Mouse (Mus musculus) heart, embryonic 13.5 days (tissue): ENCODE data around the gene Dlgap1. TPM values are rescaled to one million over a fixed set of nuclear protein-coding genes. Genes with fewer than 3 reads are reported as not detected.
A peak's percentile ranks its signal among the peaks of the same experiment; 100 is the strongest.
"Not testable (repeated sequence)": the region's sequence is repeated elsewhere in the genome, so short reads cannot be mapped to it uniquely, and the experiment has no call there.

ENCODE experiments used
- ATAC-seq: fragments of 200-750 bp; cut with Nextera tagmentation; 2 replicates; pipeline ENCODE4 v1.8.0; 2017; ENCODE audit warnings: moderate TSS enrichment; ENCODE audit not compliant: insufficient number of reproducible peaks, low FRiP score, low TSS enrichment; ENCODE audit errors: extremely low read depth
- H3K27ac ChIP-seq: fragments of 300-500 bp; sonication (generic); replicated peaks from 2 replicates; pipeline ENCODE4 v1.5.1; 2015; ENCODE audit warnings: moderate library complexity, mild to moderate bottlenecking, inconsistent platforms
- H3K27me3 ChIP-seq: fragments of 300-500 bp; sonication (generic); replicated peaks from 2 replicates; pipeline ENCODE4 v1.6.1; 2015; ENCODE audit warnings: mild to moderate bottlenecking, inconsistent platforms
- H3K36me3 ChIP-seq: fragments of 300-500 bp; sonication (generic); 2 replicates; pipeline ENCODE4 v1.6.1; 2015; ENCODE audit warnings: mild to moderate bottlenecking, inconsistent platforms
- H3K4me1 ChIP-seq: fragments of 300-500 bp; sonication (generic); 2 replicates; pipeline ENCODE4 v1.6.1; 2015; ENCODE audit warnings: inconsistent platforms
- H3K4me2 ChIP-seq: fragments of 300-500 bp; sonication (generic); 2 replicates; pipeline ENCODE4 v1.6.1; 2015; ENCODE audit warnings: inconsistent platforms, mild to moderate bottlenecking, moderate library complexity
- H3K4me3 ChIP-seq: fragments of 300-500 bp; sonication (generic); 2 replicates; pipeline ENCODE4 v1.5.1; 2015; ENCODE audit warnings: moderate library complexity, mild to moderate bottlenecking, inconsistent platforms
- H3K9ac ChIP-seq: fragments of 300-500 bp; sonication (generic); 2 replicates; pipeline ENCODE4 v1.6.1; 2015; ENCODE audit warnings: inconsistent platforms, mild to moderate bottlenecking, moderate library complexity
- H3K9me3 ChIP-seq: fragments of 300-500 bp; sonication (generic); 2 replicates; pipeline ENCODE4 v1.6.1; 2016; ENCODE audit warnings: inconsistent platforms
- WGBS: fragments of 180-500 bp; shearing (Covaris S2); methylation state at CpG from one replicate; pipeline ENCODE4 v1.1.7; 2015; ENCODE audit warnings: mixed read lengths; 5-methylcytosine and 5-hydroxymethylcytosine counted together
- polyA plus RNA-seq: library from polyadenylated mRNA; unstranded; fragments of >200 nt; fragmentation: Nextera tagmentation; extraction: Ambion mirVana; gene quantifications from 2 replicates; pipeline ENCODE4 v1.2.1, GENCODE M21; 2015

The Dlgap1 gene
- polyA plus RNA-seq, 1 experiment from 2014 or later = 0.40 TPM

DNA sequence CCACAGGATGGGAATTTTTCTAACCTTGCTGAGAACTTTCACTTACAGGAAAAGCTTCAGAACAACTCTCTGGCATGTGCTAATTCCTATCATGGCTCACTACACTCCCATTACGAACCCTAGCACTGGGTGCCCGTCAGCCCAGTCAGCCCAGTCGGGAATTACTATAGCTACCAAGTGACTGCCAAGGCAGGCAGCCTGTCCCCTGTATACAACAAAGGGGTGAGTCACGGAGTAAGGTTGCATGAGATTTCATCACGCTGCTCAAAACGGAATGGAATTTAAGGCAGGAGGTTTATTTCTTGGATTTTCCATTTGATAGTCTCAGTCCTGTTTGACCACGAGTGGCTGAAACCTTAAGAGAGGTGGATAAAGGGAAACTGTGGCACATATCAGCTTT lies 867.9 kb downstream of the Dlgap1 start:
- H3K27ac ChIP-seq = no peak overlapping the region
- peaks cover 8% of the 10 kb centered on the region for H3K4me1 ChIP-seq
- no peak overlapping the region for H3K4me2 ChIP-seq
- peaks cover 17% of the 10 kb centered on the region for H3K36me3 ChIP-seq
- ATAC-seq = no peak
- H3K4me3 ChIP-seq = no peak overlapping the region
- peaks cover 16% of the 10 kb centered on the region; the same call in 1 of the 2 replicates for H3K27me3 ChIP-seq
- H3K9me3 ChIP-seq = no peaks in the 10 kb centered on the region
- WGBS = 69% methylated on average over 7 of the region's 7 CpGs
- H3K9ac ChIP-seq = no peak overlapping the region

DNA sequence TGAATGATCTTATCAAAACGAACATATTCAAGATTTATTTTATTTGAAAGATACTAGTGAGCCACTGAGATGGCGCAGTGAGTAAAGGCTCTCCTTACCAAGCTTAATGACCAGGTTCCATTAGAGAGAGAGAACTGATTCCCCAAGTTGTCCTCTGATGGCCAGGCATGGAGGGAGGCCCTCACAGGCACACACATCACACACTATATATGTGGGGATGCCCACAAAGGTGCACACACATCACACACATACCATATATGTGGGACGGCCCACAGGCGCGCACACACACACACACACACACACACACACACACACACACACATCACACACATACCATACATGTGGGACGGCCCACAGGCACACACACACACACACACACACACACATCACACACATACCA lies 868.6 kb downstream of the Dlgap1 start:
- Histone ChIP-seq H3K27me3 (peaks cover 16% of the 10 kb centered on the region; the same call in 1 of the 2 replicates), H3K36me3 (peaks cover 21% of the 10 kb centered on the region)
- H3K9me3 ChIP-seq, ATAC-seq, H3K4me2 ChIP-seq, H3K4me1 ChIP-seq, H3K9ac ChIP-seq, H3K4me3 ChIP-seq, H3K27ac ChIP-seq: not testable (repeated sequence)
- WGBS = 86% methylated on average over 5 of the region's 6 CpGs

DNA sequence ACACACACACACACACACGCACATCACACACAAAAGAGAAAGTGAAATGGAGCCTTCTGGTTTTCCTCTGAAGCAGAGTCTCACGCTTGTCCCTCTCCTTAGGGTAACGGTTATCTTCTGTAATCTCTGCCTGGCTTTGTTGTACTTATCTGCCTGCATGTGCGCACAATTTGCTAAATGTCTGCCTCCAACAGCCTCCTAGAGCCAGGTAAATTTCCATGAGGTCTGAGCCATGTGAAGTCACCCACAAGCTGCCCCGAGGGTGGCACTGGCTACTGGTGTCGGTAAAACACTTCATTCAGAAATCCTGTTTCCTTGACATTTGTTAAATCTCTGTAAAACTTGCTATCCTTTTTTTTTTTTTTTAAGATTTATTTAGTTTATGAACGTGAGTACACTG lies 869.2 kb downstream of the Dlgap1 start:
- H3K9ac ChIP-seq = no peak overlapping the region
- H3K4me3 ChIP-seq = no peak overlapping the region
- H3K36me3 ChIP-seq = peaks cover 26% of the 10 kb centered on the region
- no peaks in the 10 kb centered on the region for H3K9me3 ChIP-seq
- no peak overlapping the region for H3K4me2 ChIP-seq
- WGBS = 76% methylated on average over 7 of the region's 7 CpGs
- H3K27me3 ChIP-seq = peaks cover 16% of the 10 kb centered on the region; the same call in 1 of the 2 replicates
- H3K27ac ChIP-seq = no peak overlapping the region
- ATAC-seq = no peak
- peaks cover 8% of the 10 kb centered on the region for H3K4me1 ChIP-seq

DNA sequence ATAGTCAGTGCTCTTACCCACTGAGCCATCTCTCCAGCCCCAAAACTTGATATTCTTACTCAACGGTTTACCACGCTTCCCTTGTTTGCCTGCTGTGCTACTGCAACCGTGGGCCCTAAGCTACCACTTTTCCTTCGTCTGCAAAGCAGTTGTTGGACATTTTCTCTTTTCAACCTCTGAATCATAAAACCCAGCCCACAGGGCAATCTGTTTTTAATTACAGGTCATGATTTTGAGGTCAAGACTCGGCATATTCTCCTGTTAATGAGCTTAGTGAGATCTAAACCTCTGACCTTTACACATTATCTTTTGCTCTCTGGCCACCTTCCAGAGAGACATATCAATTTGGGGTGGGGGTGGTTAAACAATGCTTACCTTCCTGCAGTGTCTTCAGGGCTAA lies 869.7 kb downstream of the Dlgap1 start:
- Histone ChIP-seq H3K9me3 (no peaks in the 10 kb centered on the region), H3K27ac (no peak overlapping the region), H3K36me3 (peaks cover 31% of the 10 kb centered on the region), H3K4me1 (peaks cover 8% of the 10 kb centered on the region), H3K4me2 (no peak overlapping the region), H3K9ac (no peak overlapping the region), H3K27me3 (peaks cover 14% of the 10 kb centered on the region; the same call in 1 of the 2 replicates), H3K4me3 (no peak overlapping the region)
- ATAC-seq = no peak
- 73% methylated on average over 5 of the region's 5 CpGs for WGBS

DNA sequence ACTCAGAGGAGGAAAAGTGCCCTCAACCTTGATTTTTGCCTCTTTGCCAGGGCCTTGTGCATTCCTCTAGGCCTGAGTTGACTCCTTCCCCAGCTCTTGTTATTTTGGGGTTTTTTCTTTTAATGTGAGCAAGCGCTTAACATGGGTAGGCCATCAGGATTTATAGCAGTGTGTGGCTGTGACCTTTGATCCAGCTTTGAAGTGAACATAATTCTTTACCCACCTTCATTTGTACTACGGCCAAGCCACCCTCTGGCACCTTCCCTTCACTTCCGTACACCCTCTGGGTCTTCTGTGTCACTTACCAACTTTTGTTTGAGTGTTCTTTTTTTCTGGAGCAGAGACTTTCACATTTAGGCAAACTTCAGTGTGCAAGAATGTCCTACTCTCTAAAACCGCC lies 874.4 kb downstream of the Dlgap1 start:
- Histone ChIP-seq H3K9me3 (no peaks in the 10 kb centered on the region), H3K27me3 (no peaks in the 10 kb centered on the region), H3K4me2 (no peak overlapping the region), H3K27ac (no peak overlapping the region), H3K4me1 (peaks cover 33% of the 10 kb centered on the region), H3K36me3 (peaks cover 59% of the 10 kb centered on the region), H3K4me3 (no peak overlapping the region), H3K9ac (no peak overlapping the region)
- no peak for ATAC-seq
- 89% methylated on average over 4 of the region's 4 CpGs for WGBS

DNA sequence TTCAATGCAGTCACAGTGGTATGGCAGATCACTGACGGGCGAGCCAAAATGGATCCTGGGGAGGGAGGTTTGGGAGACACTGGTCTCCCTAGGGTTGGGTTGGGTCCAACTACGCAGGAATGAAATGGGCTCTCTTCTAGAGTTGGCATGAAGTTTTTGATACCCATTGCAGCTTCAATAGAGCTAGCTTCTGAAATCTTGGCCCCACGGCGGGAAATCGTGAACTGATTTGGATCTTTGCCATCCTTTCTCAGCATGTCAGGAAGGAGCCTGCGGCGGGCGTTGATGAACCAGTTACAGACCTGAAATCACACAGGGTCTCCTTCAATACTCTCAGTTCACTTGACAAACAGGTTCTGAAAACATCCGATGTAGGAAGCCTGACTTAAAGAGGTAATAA lies 876.1 kb downstream of the Dlgap1 start:
- no peaks in the 10 kb centered on the region for H3K9me3 ChIP-seq
- 60% methylated on average over 10 of the region's 10 CpGs for WGBS

DNA sequence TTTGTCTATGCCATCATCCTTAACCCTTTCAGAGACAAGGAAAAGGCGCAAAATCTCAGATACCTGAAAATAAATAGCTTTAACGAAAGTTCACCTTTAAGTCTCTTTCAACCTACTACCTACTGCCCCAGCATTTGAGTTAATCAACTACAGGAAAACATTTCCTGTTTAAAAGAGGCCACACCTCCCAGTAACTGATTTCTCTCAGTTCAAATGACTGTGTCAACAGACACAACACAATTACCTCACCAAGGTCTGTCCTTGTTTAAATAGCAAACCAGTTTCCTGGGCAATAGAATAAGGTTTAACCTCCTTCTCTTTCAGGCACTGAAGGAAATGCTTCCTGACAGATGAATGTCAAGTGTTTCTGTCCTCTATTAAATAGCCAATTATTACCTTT lies 876.7 kb downstream of the Dlgap1 start:
- ATAC-seq = no peak
- Histone ChIP-seq H3K4me2 (no peak overlapping the region), H3K9me3 (no peaks in the 10 kb centered on the region), H3K4me3 (no peak overlapping the region), H3K9ac (no peak overlapping the region), H3K36me3 (peaks cover 45% of the 10 kb centered on the region), H3K27ac (no peak overlapping the region), H3K27me3 (no peaks in the 10 kb centered on the region), H3K4me1 (peaks cover 39% of the 10 kb centered on the region)
- 79% methylated on average over 2 of the region's 2 CpGs for WGBS

More for the DNA sequence above, 876.1 kb downstream of the Dlgap1 start:
- no peak for ATAC-seq
- H3K4me2 ChIP-seq = no peak overlapping the region
- H3K27ac ChIP-seq = no peak overlapping the region
- H3K4me1 ChIP-seq = peaks cover 39% of the 10 kb centered on the region
- H3K9ac ChIP-seq = peak overlapping the region; percentile 10; the same call in 1 of the 2 replicates
- H3K27me3 ChIP-seq = no peaks in the 10 kb centered on the region
- H3K36me3 ChIP-seq = peaks cover 51% of the 10 kb centered on the region
- no peak overlapping the region for H3K4me3 ChIP-seq

DNA sequence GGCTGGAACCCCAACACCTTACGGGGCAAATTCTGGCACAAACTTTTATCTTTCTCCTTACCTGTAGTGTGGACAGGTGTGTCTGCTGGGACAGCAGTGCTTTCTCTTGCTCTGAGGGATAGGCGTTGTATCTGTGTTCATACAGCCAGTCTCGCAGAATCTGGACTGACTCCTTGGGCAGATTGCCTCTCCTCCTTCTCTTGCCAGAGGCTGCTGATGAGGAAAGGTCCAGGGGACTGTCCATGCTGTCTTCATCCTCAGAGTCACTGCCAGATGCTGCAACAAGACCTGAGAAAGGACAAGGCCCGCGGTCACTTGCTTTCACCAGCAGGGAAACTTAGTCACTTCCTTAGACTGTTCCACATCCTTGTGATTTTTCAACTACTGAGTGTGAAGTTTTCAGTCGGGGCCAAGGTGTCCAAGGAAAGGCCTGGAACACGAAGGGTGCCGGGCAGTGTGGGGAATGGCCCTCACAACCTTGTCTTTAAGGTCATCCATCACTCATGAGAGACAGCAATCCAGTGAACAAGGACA lies 877.3 kb downstream of the Dlgap1 start:
- H3K9me3 ChIP-seq = no peaks in the 10 kb centered on the region
- 68% methylated on average over 8 of the region's 8 CpGs for WGBS
- H3K27ac ChIP-seq = peak overlapping the region; percentile 20; the same call in 1 of the 2 replicates
- ATAC-seq = no peak
- H3K4me2 ChIP-seq = peak overlapping the region; percentile 99
- H3K27me3 ChIP-seq = no peaks in the 10 kb centered on the region
- peaks cover 39% of the 10 kb centered on the region for H3K4me1 ChIP-seq
- no peak overlapping the region for H3K4me3 ChIP-seq
- peaks cover 45% of the 10 kb centered on the region for H3K36me3 ChIP-seq
- H3K9ac ChIP-seq = peak overlapping the region; percentile 21; the same call in 1 of the 2 replicates

DNA sequence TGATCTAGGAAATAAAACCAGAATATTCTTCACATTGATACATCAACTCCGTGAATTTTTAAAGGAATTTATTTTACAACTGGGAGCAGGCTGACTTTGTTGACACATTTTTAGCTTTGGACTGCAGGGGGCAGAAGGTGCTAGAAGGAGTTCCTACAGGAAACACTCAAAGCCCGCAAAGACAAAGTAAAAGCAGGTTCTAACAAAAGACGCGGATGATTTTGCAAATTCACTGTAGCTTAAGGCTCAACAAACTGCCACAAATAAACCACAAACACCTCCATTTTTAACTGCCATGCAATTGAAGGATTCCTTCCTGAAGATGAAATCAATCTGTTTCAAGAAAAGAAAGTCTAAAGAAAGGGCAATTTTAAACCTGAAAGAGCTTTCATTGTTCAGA lies 878.2 kb downstream of the Dlgap1 start:
- WGBS = 4% methylated on average over 4 of the region's 4 CpGs
- Histone ChIP-seq H3K9ac (peak overlapping the region; percentile 65), H3K27ac (no peak overlapping the region), H3K4me1 (peaks cover 39% of the 10 kb centered on the region), H3K27me3 (no peaks in the 10 kb centered on the region), H3K4me2 (peak overlapping the region; percentile 99), H3K9me3 (no peaks in the 10 kb centered on the region), H3K36me3 (peaks cover 40% of the 10 kb centered on the region), H3K4me3 (peak overlapping the region; percentile 74)
- no peak for ATAC-seq

DNA sequence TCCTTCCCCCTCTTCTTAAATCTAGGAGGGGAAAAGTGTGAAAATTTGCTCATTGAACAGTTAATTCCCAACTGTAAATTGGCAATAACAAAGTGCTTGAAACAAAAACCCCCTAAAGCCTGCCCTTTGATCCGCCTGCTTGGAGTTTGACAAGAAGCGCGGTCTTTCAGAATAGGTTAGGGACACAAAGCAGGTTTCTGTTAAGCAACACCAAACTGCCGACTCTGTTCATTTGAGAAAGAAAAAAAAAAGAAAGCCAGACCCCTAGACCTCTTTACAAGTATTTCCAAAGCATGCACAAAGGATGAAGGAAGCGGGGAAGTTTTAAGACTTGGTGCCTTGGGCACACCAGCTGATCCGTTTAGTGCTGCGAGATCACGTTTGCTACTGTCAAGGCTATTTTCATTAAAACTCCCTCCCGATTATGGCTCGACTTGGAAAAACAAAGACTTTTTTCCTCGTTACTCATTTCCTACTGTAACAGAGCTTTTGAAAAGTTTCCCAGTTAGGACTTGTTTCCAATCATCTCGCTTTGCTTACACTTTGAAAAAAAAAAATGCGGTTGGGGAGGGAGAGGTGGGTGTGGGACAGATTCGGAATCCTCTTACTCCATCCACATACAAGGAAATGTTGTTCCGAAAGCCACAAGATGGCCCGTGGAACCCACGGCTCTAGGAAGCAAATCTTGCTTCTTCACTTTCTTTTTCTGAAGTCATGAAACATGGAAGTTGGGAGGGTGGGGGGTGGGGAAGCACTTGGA lies 879.1 kb downstream of the Dlgap1 start:
- Histone ChIP-seq H3K4me2 (peak overlapping the region; percentile 99), H3K27ac (peak overlapping the region; percentile 98), H3K4me1 (peaks cover 39% of the 10 kb centered on the region), H3K9me3 (no peaks in the 10 kb centered on the region), H3K4me3 (peak overlapping the region; percentile 74), H3K9ac (peak overlapping the region; percentile 92), H3K27me3 (no peaks in the 10 kb centered on the region), H3K36me3 (peaks cover 34% of the 10 kb centered on the region)
- no peak for ATAC-seq
- 2% methylated on average over 17 of the region's 17 CpGs for WGBS

DNA sequence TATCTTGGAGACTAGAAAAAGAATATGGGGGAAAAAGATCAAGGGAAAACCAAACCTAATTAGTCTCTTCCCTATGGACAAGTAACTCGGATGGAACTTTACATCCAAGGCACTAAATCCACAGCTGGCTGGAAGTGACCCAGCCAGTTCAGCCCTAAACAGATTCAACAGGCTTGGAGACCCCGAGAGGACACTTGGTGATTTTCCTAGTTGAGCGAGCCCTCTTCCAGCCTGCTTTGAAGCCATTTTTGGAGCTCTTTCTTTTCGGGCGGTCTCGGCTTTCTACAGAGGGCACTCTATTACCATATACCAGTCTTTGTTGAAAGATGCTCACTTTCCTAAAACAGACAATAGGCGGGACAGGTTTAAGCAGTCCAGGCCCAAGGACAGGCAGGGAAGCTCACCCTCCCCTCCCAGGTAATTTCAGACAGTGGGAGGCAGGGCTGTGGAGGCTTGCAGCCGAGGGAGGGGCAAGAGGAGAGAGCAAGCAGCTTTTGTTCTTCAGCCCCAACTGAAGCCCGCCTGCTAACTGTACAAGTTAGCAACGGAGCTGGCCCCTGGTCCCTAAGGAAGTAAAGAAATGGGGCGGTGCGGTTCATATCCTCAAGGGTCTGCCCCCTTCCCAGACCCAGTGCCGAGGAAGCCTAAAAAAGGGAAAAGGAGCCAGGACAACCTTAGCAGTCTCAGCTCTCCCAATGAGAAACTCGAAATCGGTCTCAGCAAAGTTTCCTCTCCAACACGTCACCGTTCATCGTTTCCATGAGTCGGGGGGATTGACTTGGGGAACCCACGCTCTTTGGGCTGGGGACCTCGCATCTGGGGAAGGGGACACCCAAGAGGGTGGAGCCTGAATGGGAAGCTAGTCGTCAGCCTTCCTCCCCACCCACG lies 879.9 kb downstream of the Dlgap1 start:
- WGBS = under 1% methylated on average over 23 of the region's 23 CpGs
- Histone ChIP-seq H3K36me3 (peaks cover 26% of the 10 kb centered on the region), H3K9ac (peak overlapping the region; percentile 92), H3K27ac (peak overlapping the region; percentile 98), H3K4me2 (peak overlapping the region; percentile 99), H3K4me1 (peaks cover 40% of the 10 kb centered on the region), H3K27me3 (no peaks in the 10 kb centered on the region), H3K9me3 (no peaks in the 10 kb centered on the region), H3K4me3 (peak overlapping the region; percentile 74)
- ATAC-seq = peak; percentile 22; the same call in 1 of the 2 replicates
